7 mouse cellular contexts compared by ENCODE assay signal in genomic region chr6:3498162-3498848, GRCm38 (mm10). TPM values are rescaled to one million over a fixed set of nuclear protein-coding genes. Genes with fewer than 3 reads are reported as not detected.
DNase-seq lines count a peak whose midpoint lies in the region; ATAC-seq lines count a peak whose summit lies in the region.

TSS of gene Hepacam2 (minus strand) at chr6:3498298.
TSS of gene Vps50 (plus strand) at chr6:3498382.

- ATAC-seq in intestine, embryonic 16.5 days: peak; percentile 99
- ATAC-seq in midbrain, embryonic 11.5 days (ENCODE audit: low FRiP score): peak; percentile 98

- H3K4me3 ChIP-seq in intestine, embryonic 16.5 days (ENCODE audit: low read length): peak within 1 kb of the TSS; percentile 73
- peak within 1 kb of the TSS; percentile 74 for H3K4me3 ChIP-seq in midbrain, embryonic 11.5 days (ENCODE audit: low read depth, low read length)

- peak within 1 kb of the TSS; percentile 72 for H3K9ac ChIP-seq in intestine, embryonic 16.5 days (ENCODE audit: low read depth, low read length)
- peak within 1 kb of the TSS; percentile 77 for H3K9ac ChIP-seq in midbrain, embryonic 11.5 days (ENCODE audit: low read length)

- no peaks in the 10 kb centered on the region for H3K9me3 ChIP-seq in intestine, embryonic 16.5 days (ENCODE audit: control insufficient read depth, low read length)
- H3K9me3 ChIP-seq in midbrain, embryonic 11.5 days (ENCODE audit: control insufficient read depth, low read length): no peaks in the 10 kb centered on the region

- no peaks in the 10 kb centered on the region for H3K36me3 ChIP-seq in intestine, embryonic 16.5 days (ENCODE audit: control insufficient read depth, insufficient read depth, low read length)
- no peaks in the 10 kb centered on the region for H3K36me3 ChIP-seq in midbrain, embryonic 11.5 days (ENCODE audit: control insufficient read depth, insufficient read depth, low read length)

- intact Hi-C loops in left cerebral cortex, postnatal 36 days (cut with DNase I): no loop called here

- no peak within 1 kb of the TSS for H3K27ac ChIP-seq in intestine, embryonic 16.5 days (ENCODE audit: low read length)
- no peak within 1 kb of the TSS for H3K27ac ChIP-seq in midbrain, embryonic 11.5 days (ENCODE audit: low read depth, low read length)

- WGBS in intestine, embryonic 16.5 days: 1% methylated on average over 28 of the region's 28 CpGs
- 2% methylated on average over 28 of the region's 28 CpGs for WGBS in midbrain, embryonic 11.5 days

- H3K4me1 ChIP-seq in intestine, embryonic 16.5 days (ENCODE audit: control insufficient read depth, insufficient read depth, low read length): no peaks in the 10 kb centered on the region
- H3K4me1 ChIP-seq in midbrain, embryonic 11.5 days (ENCODE audit: control insufficient read depth, insufficient read depth, low read length): peaks cover 5% of the 10 kb centered on the region

- 0 out of 2 replicates have a peak, but pooled peaks cover 3% of the 10 kb centered on the region for H3K27me3 ChIP-seq in intestine, embryonic 16.5 days (replicated peaks; ENCODE audit: control insufficient read depth, insufficient read depth, low read length)
- H3K27me3 ChIP-seq in midbrain, embryonic 11.5 days (ENCODE audit: control insufficient read depth, insufficient read depth, low read length): no peaks in the 10 kb centered on the region

- DNase-seq in adrenal gland, adult 8-10 months: peak; percentile 89
- DNase-seq in embryo, embryonic 9.5 days (ENCODE audit: extremely low spot score): peak; percentile 86
- peak; percentile 60 to 85 for DNase-seq in gastrocnemius, postnatal 4 days (ENCODE audit: low spot score in 2 of 2)
- peak; percentile 86 to 89 for DNase-seq in left cerebral cortex, postnatal 36 days (ENCODE audit: low spot score in 2 of 2)
- peak; percentile 98 for DNase-seq in midbrain, embryonic 11.5 days (ENCODE audit: low spot score, missing footprints)
- peak; percentile 87 for DNase-seq in skeletal muscle tissue, adult 2 months (ENCODE audit: low read depth, low spot score)

- peak within 1 kb of the TSS; percentile 92 for H3K4me2 ChIP-seq in intestine, embryonic 16.5 days (ENCODE audit: low read depth, low read length)
- peak within 1 kb of the TSS; percentile 80 for H3K4me2 ChIP-seq in midbrain, embryonic 11.5 days

RNA-seq across cellular contexts. Expression of gene Hepacam2, which starts in this region (rescaled TPM):
- total RNA-seq in adrenal gland, adult 8-10 months (2022): under 1 TPM; 0.34 to 0.61 (median 0.47) TPM
- total RNA-seq in gastrocnemius, postnatal 4 days (2021): not detected
- polyA plus RNA-seq in intestine, embryonic 16.5 days (2015; fragmentation: Nextera tagmentation; extraction: Ambion mirVana): 22.2 and 25.4 TPM in 2 replicates
- under 1 TPM; 0.43 to 0.91 TPM for total RNA-seq in left cerebral cortex, postnatal 36 days (2021)
- polyA plus RNA-seq in midbrain, embryonic 11.5 days (2014; fragmentation: Nextera tagmentation; extraction: Ambion mirVana): 3.3 and 3.8 TPM in 2 replicates

RNA-seq across cellular contexts. Expression of gene Vps50, which starts in this region (rescaled TPM):
- total RNA-seq in adrenal gland, adult 8-10 months (2022): 10 to 100 TPM; 20.1 to 32.6 (median 26.9) TPM
- 10 to 100 TPM; 17.7 to 21.0 TPM for total RNA-seq in gastrocnemius, postnatal 4 days (2021)
- polyA plus RNA-seq in intestine, embryonic 16.5 days (2015; fragmentation: Nextera tagmentation; extraction: Ambion mirVana): 28.2 and 31.4 TPM in 2 replicates
- 10 to 100 TPM; 55.0 to 57.5 TPM for total RNA-seq in left cerebral cortex, postnatal 36 days (2021)
- polyA plus RNA-seq in midbrain, embryonic 11.5 days (2014; fragmentation: Nextera tagmentation; extraction: Ambion mirVana): 42.1 and 45.6 TPM in 2 replicates
